Mouse (Mus musculus): ENCODE measurements around the gene Il23a. TPM values are rescaled to one million over a fixed set of nuclear protein-coding genes. Genes with fewer than 3 reads are reported as not detected.
"Not testable (repeated sequence)": the region's sequence is repeated elsewhere in the genome, so short reads cannot be mapped to it uniquely, and the experiment has no call there.

Gene Il23a
- polyA plus RNA-seq, 1 experiment from 2014 or later: 0.15 TPM

GRCm38 (mm10) chr10:128336195-128336594 lies 37.6 kb upstream of the Il23a start:
- WGBS: 85% methylated on average over 3 of the region's 3 CpGs
- H3K4me3 ChIP-seq (ENCODE audit: low read length): no peak overlapping the region
- H3K9me3 ChIP-seq (ENCODE audit: low read length): no peaks in the 10 kb centered on the region
- ATAC-seq (ENCODE audit: low FRiP score, low TSS enrichment): no peak
- H3K9ac ChIP-seq (replicated peaks; ENCODE audit: low read length): no peak overlapping the region
- no peak overlapping the region for H3K4me2 ChIP-seq (replicated peaks; ENCODE audit: low read depth, low read length)
- H3K27me3 ChIP-seq (ENCODE audit: insufficient read depth, low read length): no peaks in the 10 kb centered on the region
- no peaks in the 10 kb centered on the region for H3K36me3 ChIP-seq (ENCODE audit: insufficient read depth, low read length)
- H3K4me1 ChIP-seq (ENCODE audit: insufficient read depth, low read length): peaks cover 21% of the 10 kb centered on the region
- H3K27ac ChIP-seq (ENCODE audit: low read length): no peak overlapping the region

GRCm38 (mm10) chr10:128335582-128335981 lies 37.0 kb upstream of the Il23a start:
- no peak overlapping the region for H3K4me2 ChIP-seq (replicated peaks; ENCODE audit: low read depth, low read length)
- H3K27ac ChIP-seq (ENCODE audit: low read length): no peak overlapping the region
- H3K9me3 ChIP-seq (ENCODE audit: low read length): no peaks in the 10 kb centered on the region
- H3K4me3 ChIP-seq (ENCODE audit: low read length): no peak overlapping the region
- 1% methylated on average over 4 of the region's 4 CpGs for WGBS
- peaks cover 21% of the 10 kb centered on the region for H3K4me1 ChIP-seq (ENCODE audit: insufficient read depth, low read length)
- H3K27me3 ChIP-seq (ENCODE audit: insufficient read depth, low read length): no peaks in the 10 kb centered on the region
- H3K36me3 ChIP-seq (ENCODE audit: insufficient read depth, low read length): no peaks in the 10 kb centered on the region
- no peak for ATAC-seq (ENCODE audit: low FRiP score, low TSS enrichment)
- no peak overlapping the region for H3K9ac ChIP-seq (replicated peaks; ENCODE audit: low read length)

- H3K4me1 ChIP-seq (ENCODE audit: insufficient read depth, low read length); ATAC-seq (ENCODE audit: low FRiP score, low TSS enrichment); H3K4me2 ChIP-seq (replicated peaks; ENCODE audit: low read depth, low read length); H3K4me3 ChIP-seq (ENCODE audit: low read length); H3K9me3 ChIP-seq (ENCODE audit: low read length); H3K27ac ChIP-seq (ENCODE audit: low read length); H3K9ac ChIP-seq (replicated peaks; ENCODE audit: low read length); H3K27me3 ChIP-seq (ENCODE audit: insufficient read depth, low read length): not testable (repeated sequence)
- peaks cover 12% of the 10 kb centered on the region for H3K36me3 ChIP-seq (ENCODE audit: insufficient read depth, low read length)
- WGBS: 82% methylated on average over 5 of the region's 6 CpGs
Measured at GRCm38 (mm10) chr10:128332358-128333249, 34.1 kb upstream of the Il23a start.

DNA sequence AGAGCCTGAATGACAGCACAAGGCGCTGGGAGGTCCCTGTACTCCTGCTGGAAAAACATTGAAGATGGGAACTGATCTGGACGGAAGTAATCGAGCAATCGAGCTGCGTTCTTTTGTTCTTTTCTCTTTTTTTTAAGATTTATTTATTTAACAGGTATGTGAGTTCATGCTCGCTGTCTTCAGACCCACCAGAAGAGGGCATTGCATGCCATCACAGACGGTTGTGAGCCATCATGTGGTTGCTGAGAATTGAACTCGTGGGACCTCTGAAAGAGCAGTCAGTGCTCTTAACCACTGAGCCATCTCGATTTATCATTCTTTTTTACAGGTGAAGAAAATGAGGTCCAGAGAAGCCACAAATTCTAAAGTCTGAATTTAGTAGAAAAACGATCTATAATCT lies 29.1 kb upstream of the Il23a start:
- Histone ChIP-seq H3K9me3 (ENCODE audit: low read length) (no peaks in the 10 kb centered on the region), H3K27me3 (ENCODE audit: insufficient read depth, low read length) (no peaks in the 10 kb centered on the region), H3K4me3 (ENCODE audit: low read length) (no peak overlapping the region), H3K4me2 (replicated peaks; ENCODE audit: low read depth, low read length) (no peak overlapping the region), H3K36me3 (ENCODE audit: insufficient read depth, low read length) (peaks cover 37% of the 10 kb centered on the region), H3K4me1 (ENCODE audit: insufficient read depth, low read length) (peaks cover 13% of the 10 kb centered on the region; the same call in 1 of the 2 replicates), H3K27ac (ENCODE audit: low read length) (no peak overlapping the region), H3K9ac (replicated peaks; ENCODE audit: low read length) (no peak overlapping the region)
- 84% methylated on average over 10 of the region's 10 CpGs for WGBS
- ATAC-seq (ENCODE audit: low FRiP score, low TSS enrichment): no peak

GRCm38 (mm10) chr10:128326825-128327224 lies 28.3 kb upstream of the Il23a start:
- Histone ChIP-seq H3K4me3 (ENCODE audit: low read length) (no peak overlapping the region), H3K36me3 (ENCODE audit: insufficient read depth, low read length) (peaks cover 37% of the 10 kb centered on the region), H3K4me2 (replicated peaks; ENCODE audit: low read depth, low read length) (no peak overlapping the region), H3K9me3 (ENCODE audit: low read length) (no peaks in the 10 kb centered on the region), H3K9ac (replicated peaks; ENCODE audit: low read length) (no peak overlapping the region), H3K4me1 (ENCODE audit: insufficient read depth, low read length) (peaks cover 13% of the 10 kb centered on the region; the same call in 1 of the 2 replicates), H3K27ac (ENCODE audit: low read length) (no peak overlapping the region), H3K27me3 (ENCODE audit: insufficient read depth, low read length) (no peaks in the 10 kb centered on the region)
- no peak for ATAC-seq (ENCODE audit: low FRiP score, low TSS enrichment)
- whole genome bisulfite sequencing: 94% methylated on average over 8 of the region's 8 CpGs

DNA sequence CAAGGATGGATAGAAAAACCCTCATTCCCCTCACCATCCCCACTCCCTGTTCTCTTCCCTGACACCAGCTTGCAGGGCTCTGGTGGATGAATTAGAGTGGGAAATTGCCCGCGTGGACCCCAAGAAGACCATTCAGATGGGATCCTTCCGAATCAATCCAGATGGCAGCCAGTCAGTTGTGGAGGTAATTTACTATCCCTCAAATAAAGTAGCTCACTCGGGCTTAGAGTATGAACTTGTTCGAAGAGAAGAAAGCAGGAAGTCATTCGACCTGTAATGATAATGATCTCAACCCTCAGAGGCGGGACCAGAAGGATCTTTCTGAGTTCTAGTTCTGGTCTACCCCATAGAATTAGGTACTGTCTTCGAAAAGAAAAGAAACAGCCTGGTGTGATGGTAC lies 25.0 kb upstream of the Il23a start:
- Histone ChIP-seq H3K27me3 (ENCODE audit: insufficient read depth, low read length) (no peaks in the 10 kb centered on the region), H3K27ac (ENCODE audit: low read length) (peak overlapping the region; percentile 98), H3K4me1 (ENCODE audit: insufficient read depth, low read length) (peaks cover 18% of the 10 kb centered on the region), H3K4me3 (ENCODE audit: low read length) (peak overlapping the region; percentile 81), H3K9ac (replicated peaks; ENCODE audit: low read length) (peak overlapping the region; percentile 98), H3K36me3 (ENCODE audit: insufficient read depth, low read length) (peaks cover 56% of the 10 kb centered on the region), H3K4me2 (replicated peaks; ENCODE audit: low read depth, low read length) (peak overlapping the region; percentile 91), H3K9me3 (ENCODE audit: low read length) (no peaks in the 10 kb centered on the region)
- ATAC-seq (ENCODE audit: low FRiP score, low TSS enrichment): no peak
- 54% methylated on average over 8 of the region's 8 CpGs for WGBS

DNA sequence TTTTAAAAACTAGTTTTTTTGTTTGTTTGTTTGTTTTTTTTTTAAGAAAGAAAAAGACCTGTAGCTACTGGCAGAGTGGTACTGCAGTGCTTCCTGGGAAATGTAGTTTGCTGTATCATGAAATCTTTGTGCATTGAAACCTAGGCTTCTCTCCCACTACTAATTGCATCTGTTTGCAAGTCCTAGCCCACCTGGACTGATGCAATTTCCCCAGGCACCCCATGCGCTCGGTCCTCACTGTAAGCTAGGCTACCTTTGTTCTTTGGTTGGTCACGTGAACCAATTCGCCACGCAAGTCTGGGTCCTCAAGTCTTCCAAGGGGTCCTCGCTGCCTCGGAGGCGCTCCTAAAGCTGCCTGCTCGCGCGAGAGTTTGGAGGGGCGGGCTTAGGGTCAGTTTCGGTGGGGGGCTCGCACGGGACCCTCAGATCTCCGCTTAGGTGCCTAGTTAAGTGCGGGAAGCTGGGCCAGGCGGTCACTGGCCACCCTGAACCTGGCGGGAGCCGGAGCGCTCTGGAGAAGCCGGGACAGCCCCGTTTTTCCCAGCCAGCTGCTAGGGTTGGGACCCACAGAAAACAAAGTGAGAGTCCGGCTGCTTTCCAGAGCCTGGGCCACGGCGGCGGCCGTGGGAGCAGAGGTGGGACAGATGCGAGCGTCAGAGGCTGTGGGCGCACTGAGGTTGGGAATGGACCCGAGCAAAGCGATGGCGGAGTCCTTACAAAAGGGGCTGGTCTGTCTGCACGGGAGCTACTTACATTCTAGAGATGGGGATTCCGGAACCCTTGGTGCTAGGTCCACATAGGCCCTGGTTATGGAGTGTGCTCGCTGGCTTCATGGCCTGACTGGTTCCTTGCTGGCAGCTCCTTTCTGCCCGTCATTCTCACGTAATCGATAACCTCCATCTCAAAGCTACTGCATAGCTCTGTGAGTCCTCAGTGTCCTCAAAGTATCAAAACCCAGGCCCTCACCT lies 23.9 kb upstream of the Il23a start, which contains the start of gene Cnpy2:
Gene Cnpy2, plus strand, starts transcription at position 319 of the 968 bp plus-strand sequence.
- peak; percentile 97 for ATAC-seq (ENCODE audit: low FRiP score, low TSS enrichment)
- under 1% methylated on average over 40 of the region's 40 CpGs for WGBS
- H3K36me3 ChIP-seq (ENCODE audit: insufficient read depth, low read length): peaks cover 56% of the 10 kb centered on the region

DNA sequence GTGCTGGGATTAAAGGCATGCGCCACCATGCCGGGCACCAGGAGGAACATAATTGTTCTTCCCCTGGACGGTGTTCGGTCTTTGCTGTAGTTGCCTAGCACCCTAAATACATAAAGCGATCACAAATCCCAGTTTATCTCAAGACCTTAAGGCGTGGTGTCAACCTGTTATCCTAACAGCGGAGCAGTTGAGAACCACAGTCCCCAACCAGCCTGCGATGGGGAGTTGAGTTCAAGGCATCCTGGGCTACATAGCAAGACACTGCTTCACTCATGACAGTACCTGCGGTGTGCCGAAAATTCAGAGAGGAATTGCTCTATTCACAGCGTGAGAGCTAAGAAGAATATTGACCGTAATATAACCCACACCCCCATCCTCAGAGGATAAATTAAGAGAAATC lies 23.1 kb upstream of the Il23a start:
- WGBS: 60% methylated on average over 12 of the region's 12 CpGs
- Histone ChIP-seq H3K4me1 (ENCODE audit: insufficient read depth, low read length) (peaks cover 18% of the 10 kb centered on the region), H3K27ac (ENCODE audit: low read length) (peak overlapping the region; percentile 74; the same call in 1 of the 2 replicates), H3K4me3 (ENCODE audit: low read length) (peak overlapping the region; percentile 81), H3K9ac (replicated peaks; ENCODE audit: low read length) (peak overlapping the region; percentile 98), H3K36me3 (ENCODE audit: insufficient read depth, low read length) (peaks cover 54% of the 10 kb centered on the region), H3K9me3 (ENCODE audit: low read length) (no peaks in the 10 kb centered on the region), H3K4me2 (replicated peaks; ENCODE audit: low read depth, low read length) (peak overlapping the region; percentile 91), H3K27me3 (ENCODE audit: insufficient read depth, low read length) (no peaks in the 10 kb centered on the region)
- peak; percentile 28; the same call in 1 of the 2 replicates for ATAC-seq (ENCODE audit: low FRiP score, low TSS enrichment)

More for the DNA sequence above, 23.9 kb upstream of the Il23a start, which contains the start of gene Cnpy2:
- H3K9me3 ChIP-seq (ENCODE audit: low read length): no peaks in the 10 kb centered on the region
- peak within 1 kb of the TSS; percentile 91 for H3K4me2 ChIP-seq (replicated peaks; ENCODE audit: low read depth, low read length)
- H3K4me3 ChIP-seq (ENCODE audit: low read length): peak within 1 kb of the TSS; percentile 81
- peaks cover 18% of the 10 kb centered on the region for H3K4me1 ChIP-seq (ENCODE audit: insufficient read depth, low read length)
- H3K9ac ChIP-seq (replicated peaks; ENCODE audit: low read length): peak within 1 kb of the TSS; percentile 98
- peak within 1 kb of the TSS; percentile 98 for H3K27ac ChIP-seq (ENCODE audit: low read length)
- no peaks in the 10 kb centered on the region for H3K27me3 ChIP-seq (ENCODE audit: insufficient read depth, low read length)

- Histone ChIP-seq H3K27me3 (ENCODE audit: insufficient read depth, low read length) (no peaks in the 10 kb centered on the region), H3K4me3 (ENCODE audit: low read length) (no peak overlapping the region), H3K9me3 (ENCODE audit: low read length) (no peaks in the 10 kb centered on the region), H3K4me1 (ENCODE audit: insufficient read depth, low read length) (no peaks in the 10 kb centered on the region), H3K27ac (ENCODE audit: low read length) (no peak overlapping the region), H3K4me2 (replicated peaks; ENCODE audit: low read depth, low read length) (no peak overlapping the region), H3K9ac (replicated peaks; ENCODE audit: low read length) (no peak overlapping the region), H3K36me3 (ENCODE audit: insufficient read depth, low read length) (peaks cover 81% of the 10 kb centered on the region)
- WGBS: 92% methylated on average over 8 of the region's 8 CpGs
- no peak for ATAC-seq (ENCODE audit: low FRiP score, low TSS enrichment)
Measured at GRCm38 (mm10) chr10:128315578-128315977, 17.0 kb upstream of the Il23a start.
